Mouse (Mus musculus) C2C12 (cell line): ENCODE measurements around the gene Stox2. TPM values are rescaled to one million over a fixed set of nuclear protein-coding genes. Genes with fewer than 3 reads are reported as not detected.

Experiments
- H3K27me3 ChIP-seq: one replicate; pipeline ENCODE4 v1.6.1; 2011; ENCODE audit not compliant: control insufficient read depth, insufficient read depth, insufficient read length
- H3K36me3 ChIP-seq: one replicate; pipeline ENCODE4 v1.6.1; 2011; ENCODE audit not compliant: control insufficient read depth, insufficient read depth
- H3K4me3 ChIP-seq: one replicate; pipeline ENCODE4 v1.5.1; 2011; ENCODE audit warnings: mild to moderate bottlenecking, control low read depth; ENCODE audit not compliant: poor library complexity, insufficient read depth, severe bottlenecking
- H3K79me2 ChIP-seq: one replicate; pipeline ENCODE4 v1.6.1; 2011; ENCODE audit not compliant: control insufficient read depth, insufficient read depth
- H3K79me3 ChIP-seq: one replicate; pipeline ENCODE4 v1.6.1; 2011; ENCODE audit warnings: low read depth, control low read depth
- H3ac ChIP-seq: one replicate; pipeline ENCODE3; 2011; ENCODE audit warnings: low read depth; ENCODE audit not compliant: control insufficient read depth, insufficient read length
- CEBPB ChIP-seq: IDR thresholded peaks from one replicate; pipeline ENCODE4 v1.6.1; 2011; ENCODE audit warnings: low read depth, mild to moderate bottlenecking, control low read depth, moderate library complexity
- CTCF ChIP-seq: IDR thresholded peaks from one replicate; pipeline ENCODE4 v1.5.1; 2011; ENCODE audit not compliant: control insufficient read depth, insufficient read depth, insufficient read length
- FOSL1 ChIP-seq: IDR thresholded peaks from one replicate; pipeline ENCODE4 v1.8.0; 2011; ENCODE audit warnings: mild to moderate bottlenecking, low read length; ENCODE audit not compliant: poor library complexity, insufficient read depth, severe bottlenecking
- MAX ChIP-seq: IDR thresholded peaks from one replicate; pipeline ENCODE4 v1.6.1; 2011; ENCODE audit warnings: mild to moderate bottlenecking, control low read depth
- MYOD1 ChIP-seq: IDR thresholded peaks from one replicate; pipeline ENCODE4 v1.6.1; 2011; ENCODE audit warnings: low read depth; ENCODE audit not compliant: control insufficient read depth, insufficient read length
- MYOG ChIP-seq: IDR thresholded peaks from one replicate; pipeline ENCODE4 v1.6.1; 2011; ENCODE audit not compliant: control insufficient read depth, insufficient read length; ENCODE audit errors: extremely low read depth
- USF1 ChIP-seq: IDR thresholded peaks from one replicate; pipeline ENCODE4 v1.6.1; 2011; ENCODE audit warnings: low read depth, mild to moderate bottlenecking, control low read depth, moderate library complexity
- polyA plus RNA-seq: library from polyadenylated mRNA; unstranded; fragments of >200 nt; fragmentation: generic; extraction: Trizol; gene quantifications from one replicate; pipeline ENCODE4 v1.2.1, GENCODE M21; 2012; ENCODE audit warnings: missing spikeins

Stox2 gene
- polyA plus RNA-seq, 1 experiment, result 0.01 TPM

DNA sequence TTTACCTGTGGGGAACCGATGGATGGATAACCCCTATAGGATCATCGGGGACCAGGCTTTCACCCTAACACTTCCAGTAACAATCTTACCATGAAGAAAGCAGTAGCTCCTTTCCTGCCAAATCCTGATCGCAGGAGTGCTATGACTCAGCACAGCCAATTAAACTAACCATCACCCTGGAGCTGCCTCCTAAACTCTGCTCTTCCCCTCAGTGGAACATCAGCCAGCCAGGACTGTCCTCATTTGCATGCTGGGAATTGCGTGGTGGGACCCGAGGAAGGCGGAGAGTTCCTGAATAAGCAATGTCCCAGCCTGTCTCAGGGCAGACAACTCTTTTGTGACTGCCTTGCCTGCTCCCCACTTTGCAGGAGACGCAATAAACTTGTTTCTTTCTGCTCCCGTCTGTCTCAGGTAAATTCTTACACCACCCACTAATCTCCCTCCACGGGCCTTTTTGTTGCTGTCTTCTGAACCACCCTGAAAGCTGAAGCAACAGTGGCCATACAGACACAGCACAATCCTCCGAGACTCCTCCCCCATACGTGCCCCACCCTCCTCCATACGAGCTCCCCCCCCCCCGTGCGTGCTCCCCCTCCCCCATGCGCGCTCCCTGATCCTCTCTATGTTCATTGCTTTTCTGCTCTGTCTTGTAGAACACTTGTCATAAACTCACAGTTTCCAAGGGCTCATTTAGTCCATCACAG, 121.9 kb downstream of the Stox2 start:
- H3K4me3 ChIP-seq, result no peak overlapping the region
- H3K36me3 ChIP-seq, result no peaks in the 10 kb centered on the region
- TF ChIP-seq FOSL1 (no peak), CTCF (no peak), USF1 (no peak), MAX (no peak), MYOG (no peak), MYOD1 (no peak), CEBPB (no peak)
- H3K79me2 ChIP-seq, result no peaks in the 10 kb centered on the region
- H3K79me3 ChIP-seq, result no peaks in the 10 kb centered on the region
- H3K27me3 ChIP-seq, result no peaks in the 10 kb centered on the region
- H3ac ChIP-seq, result no peak overlapping the region

DNA sequence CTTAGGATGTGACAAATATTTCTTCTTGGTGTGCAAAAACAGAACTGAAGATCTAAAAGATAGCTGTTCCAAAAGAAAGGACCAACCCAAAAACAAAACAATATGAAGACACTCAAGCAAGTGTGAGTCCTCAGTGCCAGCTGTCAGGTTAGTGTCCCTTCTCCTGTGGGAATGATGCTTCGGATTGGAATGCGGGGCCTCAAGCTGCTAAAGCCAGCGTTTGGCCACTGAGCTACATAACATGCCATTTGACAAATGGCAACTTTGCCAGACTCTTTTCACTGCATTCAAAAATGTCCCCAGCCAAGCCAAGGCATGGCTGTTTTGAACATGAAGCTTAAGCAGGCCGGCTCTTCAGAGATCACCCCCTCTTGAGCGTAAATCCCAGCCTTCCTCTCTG, 124.9 kb downstream of the Stox2 start:
- no peak for TF ChIP-seq CEBPB
- no peak for TF ChIP-seq MAX
- no peak for TF ChIP-seq MYOD1
- no peak for TF ChIP-seq USF1
- no peak for TF ChIP-seq FOSL1
- no peak for TF ChIP-seq MYOG
- no peak for TF ChIP-seq CTCF
- H3K27me3 ChIP-seq, result no peaks in the 10 kb centered on the region
- H3K79me3 ChIP-seq, result no peaks in the 10 kb centered on the region
- H3K4me3 ChIP-seq, result no peak overlapping the region
- H3K79me2 ChIP-seq, result no peaks in the 10 kb centered on the region
- no peak overlapping the region for H3ac ChIP-seq
- H3K36me3 ChIP-seq, result no peaks in the 10 kb centered on the region

DNA sequence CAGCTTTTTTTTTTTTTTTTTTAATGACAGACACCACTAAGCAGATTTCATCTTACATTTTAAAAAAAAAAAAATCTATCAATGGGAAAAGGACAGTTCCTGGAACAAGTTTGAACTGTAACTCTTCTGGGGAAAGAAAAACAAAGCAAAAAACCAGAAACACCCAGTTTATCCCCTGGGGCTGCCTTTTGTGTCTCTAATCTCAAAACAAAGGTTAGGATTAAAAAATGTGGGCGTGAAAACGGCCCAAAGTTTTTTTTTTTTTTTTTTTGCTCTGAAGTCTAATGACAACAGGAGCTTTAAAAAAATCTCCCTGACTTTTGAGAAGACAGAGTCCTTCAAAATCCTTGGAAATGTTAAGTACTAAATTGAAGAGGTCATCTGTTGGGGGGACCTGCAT, 125.5 kb downstream of the Stox2 start:
- no peak for TF ChIP-seq CEBPB
- TF ChIP-seq USF1, result no peak
- no peak for TF ChIP-seq FOSL1
- TF ChIP-seq MYOG, result no peak
- TF ChIP-seq MYOD1, result no peak
- TF ChIP-seq MAX, result no peak
- TF ChIP-seq CTCF, result no peak
- Histone ChIP-seq H3K79me2 (no peaks in the 10 kb centered on the region), H3K79me3 (no peaks in the 10 kb centered on the region), H3K27me3 (no peaks in the 10 kb centered on the region), H3K36me3 (no peaks in the 10 kb centered on the region), H3ac (no peak overlapping the region), H3K4me3 (no peak overlapping the region)

DNA sequence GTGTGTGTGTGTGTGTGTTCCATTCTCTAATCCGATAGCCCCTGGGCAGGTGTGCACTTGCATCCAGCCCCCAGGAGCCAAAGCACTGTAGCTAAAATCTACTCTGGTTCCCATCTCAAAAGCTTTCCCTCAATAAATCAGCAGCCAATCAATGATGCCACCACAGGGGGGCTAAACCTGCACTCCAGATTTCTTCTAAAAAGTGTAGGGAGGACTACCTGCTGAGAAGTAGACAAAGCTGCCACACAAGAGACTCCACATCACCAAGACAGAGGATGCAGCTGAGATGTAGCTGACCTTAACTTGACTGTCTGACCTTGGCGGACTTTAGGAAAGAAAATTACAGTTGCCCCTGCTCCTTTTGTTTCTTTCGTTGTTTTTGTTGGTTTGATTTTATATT, 127.7 kb downstream of the Stox2 start:
- no peak for TF ChIP-seq MAX
- TF ChIP-seq USF1, result no peak
- no peak for TF ChIP-seq FOSL1
- TF ChIP-seq CEBPB, result no peak
- no peak for TF ChIP-seq MYOG
- TF ChIP-seq CTCF, result no peak
- no peak for TF ChIP-seq MYOD1
- H3K27me3 ChIP-seq, result no peaks in the 10 kb centered on the region
- no peak overlapping the region for H3K4me3 ChIP-seq
- no peaks in the 10 kb centered on the region for H3K36me3 ChIP-seq
- H3K79me3 ChIP-seq, result no peaks in the 10 kb centered on the region
- H3K79me2 ChIP-seq, result no peaks in the 10 kb centered on the region
- no peak overlapping the region for H3ac ChIP-seq

DNA sequence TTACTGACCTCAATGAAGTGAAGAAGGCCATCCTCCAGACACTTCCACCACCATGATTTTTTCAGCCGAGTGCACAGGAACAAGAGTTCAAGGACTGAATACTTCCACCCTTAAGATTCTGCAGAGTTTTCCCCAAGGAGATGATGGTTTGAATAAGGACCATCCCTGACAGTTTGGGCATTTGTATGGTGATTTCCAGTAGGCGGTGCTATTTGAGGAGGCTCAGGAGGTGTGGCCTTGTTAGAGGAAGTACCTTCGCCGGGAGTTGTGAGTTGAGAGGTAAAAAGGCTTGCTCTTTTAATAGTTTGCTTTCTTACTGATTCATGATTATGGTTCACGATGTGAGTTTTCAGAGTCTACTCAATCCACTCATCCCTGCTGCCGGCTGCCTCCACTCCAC, 138.0 kb downstream of the Stox2 start:
- no peaks in the 10 kb centered on the region for H3K36me3 ChIP-seq
- no peaks in the 10 kb centered on the region for H3K27me3 ChIP-seq
- no peaks in the 10 kb centered on the region for H3K79me2 ChIP-seq
- no peaks in the 10 kb centered on the region for H3K79me3 ChIP-seq
- H3ac ChIP-seq, result no peak overlapping the region
- no peak overlapping the region for H3K4me3 ChIP-seq
- TF ChIP-seq MYOD1 (no peak), CTCF (no peak), MAX (no peak), FOSL1 (no peak), USF1 (no peak), CEBPB (no peak), MYOG (no peak)
